Mouse (Mus musculus) myocyte (in vitro differentiated cells): ENCODE data around the gene Creb5.

Experiments used
- CEBPB ChIP-seq: IDR thresholded peaks from 2 replicates; pipeline ENCODE4 v1.6.1; 2011; ENCODE audit warnings: mild to moderate bottlenecking, moderate library complexity; ENCODE audit not compliant: poor library complexity, insufficient read depth, severe bottlenecking
- E2F4 ChIP-seq: IDR thresholded peaks from one replicate; pipeline ENCODE4 v1.6.1; 2011; ENCODE audit warnings: mild to moderate bottlenecking, control low read depth, moderate library complexity; ENCODE audit not compliant: insufficient read depth
- MAX ChIP-seq: IDR thresholded peaks from one replicate; pipeline ENCODE4 v1.6.1; 2011; ENCODE audit warnings: low read depth, mild to moderate bottlenecking, control low read depth
- MYOD1 ChIP-seq, 3 experiments: IDR thresholded peaks; one replicate each; pipeline ENCODE4 v1.6.1; 2011; ENCODE audit warnings: control low read depth in 2 of 3, low read depth in 2 of 3, mild to moderate bottlenecking in 2 of 3, moderate library complexity in 1 of 3; ENCODE audit not compliant: insufficient read length in 2 of 3, control insufficient read depth in 1 of 3
- MYOG ChIP-seq, 3 experiments: IDR thresholded peaks; one replicate each; pipeline ENCODE4 v1.6.1; 2011; ENCODE audit warnings: control low read depth in 2 of 3, low read depth in 2 of 3, mild to moderate bottlenecking in 2 of 3; ENCODE audit not compliant: insufficient read length in 2 of 3, control insufficient read depth in 1 of 3, insufficient read depth in 1 of 3
- POLR2A ChIP-seq: IDR thresholded peaks from one replicate; pipeline ENCODE4 v1.6.1; 2011; ENCODE audit warnings: low read depth, mild to moderate bottlenecking, control low read depth, moderate library complexity; ENCODE audit not compliant: insufficient read length
- POLR2AphosphoS2 ChIP-seq: IDR thresholded peaks from one replicate; pipeline ENCODE4 v1.6.1; 2011; ENCODE audit warnings: low read depth, control low read depth; ENCODE audit not compliant: insufficient read length
- SRF ChIP-seq: IDR thresholded peaks from one replicate; pipeline ENCODE4 v1.6.1; 2011; ENCODE audit warnings: low read depth; ENCODE audit not compliant: control insufficient read depth, insufficient read length
- TCF12 ChIP-seq: IDR thresholded peaks from one replicate; pipeline ENCODE4 v1.6.1; 2011; ENCODE audit warnings: mild to moderate bottlenecking, control low read depth; ENCODE audit not compliant: poor library complexity, insufficient read depth, severe bottlenecking
- USF1 ChIP-seq: IDR thresholded peaks from one replicate; pipeline ENCODE4 v1.6.1; 2011; ENCODE audit warnings: low read depth, mild to moderate bottlenecking, control low read depth, moderate library complexity

DNA sequence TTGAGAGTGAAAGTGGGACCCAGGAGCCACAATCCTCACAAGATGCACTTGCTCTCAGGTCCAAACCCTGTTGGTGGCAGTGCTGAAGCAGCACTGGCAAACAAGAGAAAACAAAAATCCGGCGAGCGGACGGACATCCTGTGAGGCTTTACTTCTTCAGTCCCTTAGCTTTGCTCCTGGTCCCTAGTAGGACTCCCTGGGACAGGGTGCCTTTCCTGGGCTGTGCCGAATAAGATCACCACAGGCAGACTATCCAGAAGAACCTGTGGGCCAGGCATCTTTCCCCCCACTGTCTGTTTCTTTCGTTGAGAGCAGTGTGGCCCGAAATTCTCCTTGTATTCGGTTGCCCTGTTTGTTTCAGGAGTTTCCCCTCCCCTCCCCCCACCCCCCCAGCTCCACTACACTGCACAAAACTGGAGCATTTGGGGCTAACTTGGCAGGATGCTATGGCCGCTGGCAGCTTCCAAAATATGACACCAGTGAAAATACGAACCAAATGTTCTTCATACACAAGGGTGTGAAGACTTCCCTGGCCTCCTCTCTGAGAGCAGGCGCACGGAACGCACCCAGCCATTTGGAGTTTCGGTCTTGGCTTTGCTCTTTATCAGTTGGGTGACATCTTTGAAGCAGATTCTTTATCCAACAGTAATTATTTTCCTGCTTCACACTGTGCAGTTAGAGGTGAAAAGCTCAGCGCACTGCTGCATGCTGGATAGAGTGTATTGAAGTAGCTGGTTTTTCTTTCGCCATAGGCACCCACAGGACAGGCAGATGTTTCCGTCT lies 32.7 kb downstream of the Creb5 start:
- TF ChIP-seq POLR2A (no peak), MYOD1 (IDR thresholded peaks at IDR 0.05; ENCODE audit: control insufficient read depth in 1 of 3, insufficient read length in 2 of 3, low read depth in 2 of 3) (no peak), MAX (no peak), MYOG (IDR thresholded peaks at IDR 0.05; ENCODE audit: control insufficient read depth in 1 of 3, insufficient read depth in 1 of 3, insufficient read length in 2 of 3, low read depth in 2 of 3) (no peak), E2F4 (no peak), POLR2AphosphoS2 (no peak), USF1 (no peak), CEBPB (no peak), TCF12 (no peak), SRF (no peak)
